Mouse (Mus musculus) kidney, adult 2 months (tissue): ENCODE data around the gene Slc12a1.

Source experiments
- CTCF ChIP-seq: fragments of 200-500 bp; conservative IDR thresholded peaks from 2 replicates; pipeline ENCODE4 v1.5.1; 2011; ENCODE audit warnings: low read depth, mild to moderate bottlenecking, control low read depth, low read length, moderate library complexity, mixed read lengths; ENCODE audit not compliant: insufficient read depth, insufficient read length
- POLR2A ChIP-seq: fragments of 200-500 bp; IDR thresholded peaks from one replicate; pipeline ENCODE4 v1.6.1; 2011; ENCODE audit warnings: low read depth, low read length, control low read depth

DNA sequence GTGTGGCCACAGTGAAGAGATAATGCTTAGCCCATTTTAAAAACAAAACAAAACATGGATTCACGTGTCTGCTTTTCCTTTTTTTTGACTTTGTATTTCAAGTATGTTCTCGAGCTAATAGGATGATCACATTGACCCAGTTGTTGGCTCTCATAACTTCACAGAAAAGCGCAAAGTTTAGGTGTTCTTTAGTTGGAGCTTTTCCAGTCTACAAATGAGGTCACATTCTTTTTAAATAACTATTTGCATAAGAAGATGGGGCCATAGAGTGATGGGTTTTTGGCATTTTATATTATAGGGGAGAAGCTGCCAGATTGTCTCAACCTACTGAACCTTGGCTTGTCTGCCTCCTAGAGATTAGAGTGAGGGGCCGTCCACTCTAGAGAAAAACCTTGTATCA, 97.0 kb downstream of the Slc12a1 start:
- TF ChIP-seq POLR2A (no peak), CTCF (no peak)
